Mouse (Mus musculus): Measurements from ENCODE around the gene Ints11. TPM values are rescaled to one million over a fixed set of nuclear protein-coding genes. Genes with fewer than 3 reads are reported as not detected.
A peak's percentile ranks its signal among the peaks of the same experiment; 100 is the strongest.

The Ints11 gene
- polyA plus RNA-seq, 1 experiment: not detected

- WGBS: 3% methylated on average over 64 of the region's 65 CpGs
- Histone ChIP-seq H3K4me1 (ENCODE audit: control insufficient read depth, insufficient read depth, low read length) (peaks cover 28% of the 10 kb centered on the region), H3K27ac (ENCODE audit: insufficient read depth, low read depth, low read length) (peak within 1 kb of the TSS; percentile 22), H3K4me3 (ENCODE audit: insufficient read depth, low read depth, low read length) (peak within 1 kb of the TSS; percentile 85)
- TF ChIP-seq CTCF (IDR thresholded peaks at IDR 0.05; ENCODE audit: insufficient read depth, low read depth, low read length) (0 out of 2 replicates have a peak, but pooled peaks have one; percentile 17), POLR2A (IDR thresholded peaks at IDR 0.05; ENCODE audit: insufficient read depth, low read depth, low read length) (peak; percentile 92)
These were observed 22.3 kb upstream of the Ints11 start, which contains the start of gene Dvl1 for GRCm38 (mm10) chr4:155846871-155847578. Dvl1 (plus strand) TSS chr4:155847402.

- TF ChIP-seq CTCF (IDR thresholded peaks at IDR 0.05; ENCODE audit: insufficient read depth, low read depth, low read length) (no peak), POLR2A (IDR thresholded peaks at IDR 0.05; ENCODE audit: insufficient read depth, low read depth, low read length) (no peak)
- no peak overlapping the region for H3K27ac ChIP-seq (ENCODE audit: insufficient read depth, low read depth, low read length)
- WGBS: 2% methylated on average over 68 of the region's 69 CpGs
These were observed 21.6 kb upstream of the Ints11 start for GRCm38 (mm10) chr4:155847591-155848352.

GRCm38 (mm10) chr4:155848434-155849095 lies 20.8 kb upstream of the Ints11 start:
- TF ChIP-seq POLR2A (IDR thresholded peaks at IDR 0.05; ENCODE audit: insufficient read depth, low read depth, low read length): no peak
- TF ChIP-seq CTCF (IDR thresholded peaks at IDR 0.05; ENCODE audit: insufficient read depth, low read depth, low read length): no peak
- 47% methylated on average over 7 of the region's 7 CpGs for WGBS
- Histone ChIP-seq H3K4me1 (ENCODE audit: control insufficient read depth, insufficient read depth, low read length) (peaks cover 32% of the 10 kb centered on the region), H3K4me3 (ENCODE audit: insufficient read depth, low read depth, low read length) (peak overlapping the region; percentile 85), H3K27ac (ENCODE audit: insufficient read depth, low read depth, low read length) (no peak overlapping the region)

More at GRCm38 (mm10) chr4:155847591-155848352, 21.6 kb upstream of the Ints11 start:
- peak overlapping the region; percentile 85 for H3K4me3 ChIP-seq (ENCODE audit: insufficient read depth, low read depth, low read length)
- H3K4me1 ChIP-seq (ENCODE audit: control insufficient read depth, insufficient read depth, low read length): peaks cover 28% of the 10 kb centered on the region

GRCm38 (mm10) chr4:155849391-155849790 lies 20.0 kb upstream of the Ints11 start:
- WGBS: 94% methylated on average over 2 of the region's 2 CpGs
- no peak overlapping the region for H3K27ac ChIP-seq (ENCODE audit: insufficient read depth, low read depth, low read length)
- H3K4me3 ChIP-seq (ENCODE audit: insufficient read depth, low read depth, low read length): no peak overlapping the region
- H3K4me1 ChIP-seq (ENCODE audit: control insufficient read depth, insufficient read depth, low read length): peaks cover 32% of the 10 kb centered on the region
- TF ChIP-seq CTCF (IDR thresholded peaks at IDR 0.05; ENCODE audit: insufficient read depth, low read depth, low read length): no peak
- no peak for TF ChIP-seq POLR2A (IDR thresholded peaks at IDR 0.05; ENCODE audit: insufficient read depth, low read depth, low read length)

GRCm38 (mm10) chr4:155849792-155850451 lies 19.4 kb upstream of the Ints11 start:
- H3K27ac ChIP-seq (ENCODE audit: insufficient read depth, low read depth, low read length): no peak overlapping the region
- TF ChIP-seq POLR2A (IDR thresholded peaks at IDR 0.05; ENCODE audit: insufficient read depth, low read depth, low read length): no peak
- no peak for TF ChIP-seq CTCF (IDR thresholded peaks at IDR 0.05; ENCODE audit: insufficient read depth, low read depth, low read length)
- WGBS: 88% methylated on average over 3 of the region's 3 CpGs
- no peak overlapping the region for H3K4me3 ChIP-seq (ENCODE audit: insufficient read depth, low read depth, low read length)
- peaks cover 32% of the 10 kb centered on the region for H3K4me1 ChIP-seq (ENCODE audit: control insufficient read depth, insufficient read depth, low read length)

- TF ChIP-seq CTCF (IDR thresholded peaks at IDR 0.05; ENCODE audit: insufficient read depth, low read depth, low read length): no peak
- no peak for TF ChIP-seq POLR2A (IDR thresholded peaks at IDR 0.05; ENCODE audit: insufficient read depth, low read depth, low read length)
- 86% methylated on average over 3 of the region's 3 CpGs for WGBS
- Histone ChIP-seq H3K4me1 (ENCODE audit: control insufficient read depth, insufficient read depth, low read length) (peaks cover 30% of the 10 kb centered on the region), H3K4me3 (ENCODE audit: insufficient read depth, low read depth, low read length) (no peak overlapping the region), H3K27ac (ENCODE audit: insufficient read depth, low read depth, low read length) (no peak overlapping the region)
These were observed 18.0 kb upstream of the Ints11 start for GRCm38 (mm10) chr4:155851368-155851767.

GRCm38 (mm10) chr4:155851951-155852411 lies 17.4 kb upstream of the Ints11 start:
- WGBS: 68% methylated on average over 2 of the region's 2 CpGs
- Histone ChIP-seq H3K4me3 (ENCODE audit: insufficient read depth, low read depth, low read length) (no peak overlapping the region), H3K27ac (ENCODE audit: insufficient read depth, low read depth, low read length) (no peak overlapping the region), H3K4me1 (ENCODE audit: control insufficient read depth, insufficient read depth, low read length) (peaks cover 26% of the 10 kb centered on the region)
- TF ChIP-seq POLR2A (IDR thresholded peaks at IDR 0.05; ENCODE audit: insufficient read depth, low read depth, low read length) (no peak), CTCF (IDR thresholded peaks at IDR 0.05; ENCODE audit: insufficient read depth, low read depth, low read length) (no peak)

GRCm38 (mm10) chr4:155853421-155853820 lies 15.9 kb upstream of the Ints11 start:
- no peak overlapping the region for H3K27ac ChIP-seq (ENCODE audit: insufficient read depth, low read depth, low read length)
- H3K4me1 ChIP-seq (ENCODE audit: control insufficient read depth, insufficient read depth, low read length): peaks cover 19% of the 10 kb centered on the region
- 90% methylated on average over 9 of the region's 9 CpGs for WGBS
- H3K4me3 ChIP-seq (ENCODE audit: insufficient read depth, low read depth, low read length): no peak overlapping the region
- TF ChIP-seq POLR2A (IDR thresholded peaks at IDR 0.05; ENCODE audit: insufficient read depth, low read depth, low read length) (no peak), CTCF (IDR thresholded peaks at IDR 0.05; ENCODE audit: insufficient read depth, low read depth, low read length) (no peak)

All from olfactory bulb, adult 2 months (tissue).